Mouse (Mus musculus): Measurements from ENCODE around the gene Skiv2l. TPM values are rescaled to one million over a fixed set of nuclear protein-coding genes. Genes with fewer than 3 reads are reported as not detected.
A peak's percentile ranks its signal among the peaks of the same experiment; 100 is the strongest.
"Not testable (repeated sequence)": the region's sequence is repeated elsewhere in the genome, so short reads cannot be mapped to it uniquely, and the experiment has no call there.

The Skiv2l gene
- total RNA-seq, 2 experiments from 2014 or later: 17.4 to 17.8 TPM

GRCm38 (mm10) chr17:34798866-34799530, 51.0 kb downstream of the Skiv2l start:
- intact Hi-C loops (cut with DNase I; ENCODE audit: low total_unique reads): no loop called here
- DNase-seq: no peak

GRCm38 (mm10) chr17:34798071-34798470, 51.9 kb downstream of the Skiv2l start:
- intact Hi-C loops (cut with DNase I; ENCODE audit: low total_unique reads); DNase-seq: not testable (repeated sequence)

- intact Hi-C loops (cut with DNase I; ENCODE audit: low total_unique reads); DNase-seq: not testable (repeated sequence)
These were observed 52.6 kb downstream of the Skiv2l start for GRCm38 (mm10) chr17:34797211-34797995.

GRCm38 (mm10) chr17:34796311-34797140, 53.5 kb downstream of the Skiv2l start:
- intact Hi-C loops (cut with DNase I; ENCODE audit: low total_unique reads): no loop called here
- DNase-seq: no peak

GRCm38 (mm10) chr17:34795633-34796032, 54.4 kb downstream of the Skiv2l start:
- intact Hi-C loops (cut with DNase I; ENCODE audit: low total_unique reads): no loop called here
- DNase-seq: peak; percentile 55

- no peak for DNase-seq
- intact Hi-C loops (cut with DNase I; ENCODE audit: low total_unique reads): no loop called here
These were observed 55.0 kb downstream of the Skiv2l start for GRCm38 (mm10) chr17:34795016-34795415.

Small RNA genes lying within 50 kb of the gene (microRNA-seq; reads per million reads assigned to microRNA genes)
- 0 reads per million in 2 experiments for gene Mir6970
- 0.50 to 0.96 reads per million in 2 experiments for gene Mir6971
- gene Mir6972: 0 reads per million in 2 experiments

Other genes with a start within 250 kb of the Skiv2l start
- 10 to 100 TPM; 17.1 to 18.6 TPM for gene Rnf5, start 246.5 kb downstream of the Skiv2l start, total RNA-seq (2021)
- gene Agpat1, start 245.9 kb downstream of the Skiv2l start, total RNA-seq (2021): 10 to 100 TPM; 38.8 to 39.1 TPM
- gene Egfl8, start 234.2 kb downstream of the Skiv2l start, total RNA-seq (2021): 10 to 100 TPM in 1 of 2 experiments, 1 to 10 TPM in 1; 5.4 to 11.1 TPM
- 10 to 100 TPM; 35.7 to 38.9 TPM for gene Ppt2, start 221.7 kb downstream of the Skiv2l start, total RNA-seq (2021)
- gene Prrt1, start 220.7 kb downstream of the Skiv2l start, total RNA-seq (2021): under 1 TPM; 0.27 to 0.47 TPM
- gene Fkbpl, start 205.4 kb downstream of the Skiv2l start, total RNA-seq (2021): 1 to 10 TPM; 4.6 to 6.4 TPM
- 10 to 100 TPM in 1 of 2 experiments, 1 to 10 TPM in 1; 8.9 to 11.0 TPM for gene Atf6b, start 203.1 kb downstream of the Skiv2l start, total RNA-seq (2021)
- gene Tnxb, start 179.7 kb downstream of the Skiv2l start, total RNA-seq (2021): 10 to 100 TPM; 69.8 to 85.6 TPM
- gene C4b, start 106.3 kb downstream of the Skiv2l start, total RNA-seq (2021): 1 to 10 TPM in 1 of 2 experiments, under 1 TPM in 1; 0.93 to 1.8 TPM
- gene Cyp21a1, start 45.6 kb downstream of the Skiv2l start, total RNA-seq (2021): under 1 TPM in 1 of 2 experiments, not detected in 1; 0.21 TPM
- gene Stk19, start 13.3 kb downstream of the Skiv2l start, total RNA-seq (2021): 1 to 10 TPM; 6.8 to 7.2 TPM
- gene Dxo, start 13.2 kb downstream of the Skiv2l start, total RNA-seq (2021): 10 to 100 TPM in 1 of 2 experiments, 1 to 10 TPM in 1; 9.3 to 13.0 TPM
- 10 to 100 TPM in 1 of 2 experiments, 1 to 10 TPM in 1; 9.7 to 13.4 TPM for gene Nelfe, start 181 bp upstream of the Skiv2l start, total RNA-seq (2021)
- gene Cfb, start 12.3 kb upstream of the Skiv2l start, total RNA-seq (2021): 1 to 10 TPM in 1 of 2 experiments, under 1 TPM in 1; 0.75 to 1.9 TPM
- 1 to 10 TPM; 3.4 to 5.1 TPM for gene Zbtb12, start 29.3 kb upstream of the Skiv2l start, total RNA-seq (2021)
- not detected for gene Gm20547, start 31.8 kb upstream of the Skiv2l start, total RNA-seq (2021)
- gene C2, start 48.1 kb upstream of the Skiv2l start, total RNA-seq (2021): 1 to 10 TPM; 1.8 to 3.1 TPM
- gene Ehmt2, start 48.3 kb upstream of the Skiv2l start, total RNA-seq (2021): 10 to 100 TPM; 29.4 to 32.2 TPM
- gene Slc44a4, start 64.3 kb upstream of the Skiv2l start, total RNA-seq (2021): under 1 TPM in 1 of 2 experiments, not detected in 1; 0.09 TPM
- gene Neu1, start 81.0 kb upstream of the Skiv2l start, total RNA-seq (2021): 1 to 10 TPM; 8.0 to 8.3 TPM
- 1 to 10 TPM; 2.6 to 5.9 TPM for gene Hspa1b, start 109.0 kb upstream of the Skiv2l start, total RNA-seq (2021)
- not detected for gene Gm20481, start 119.7 kb upstream of the Skiv2l start, total RNA-seq (2021)
- 1 to 10 TPM; 3.8 to 6.8 TPM for gene Hspa1a, start 121.9 kb upstream of the Skiv2l start, total RNA-seq (2021)
- gene Hspa1l, start 122.5 kb upstream of the Skiv2l start, total RNA-seq (2021): 10 to 100 TPM; 11.6 to 14.8 TPM
- gene Lsm2, start 131.7 kb upstream of the Skiv2l start, total RNA-seq (2021): 10 to 100 TPM; 19.5 to 20.1 TPM
- 10 to 100 TPM; 26.8 to 29.2 TPM for gene Vars, start 150.8 kb upstream of the Skiv2l start, total RNA-seq (2021)
- 1 to 10 TPM; 3.7 to 3.9 TPM for gene Vwa7, start 166.4 kb upstream of the Skiv2l start, total RNA-seq (2021)
- 1 to 10 TPM in 1 of 2 experiments, under 1 TPM in 1; 0.38 to 1.5 TPM for gene Sapcd1, start 177.8 kb upstream of the Skiv2l start, total RNA-seq (2021)
- gene Msh5, start 196.5 kb upstream of the Skiv2l start, total RNA-seq (2021): under 1 TPM; 0.84 to 0.94 TPM
- gene Clic1, start 199.8 kb upstream of the Skiv2l start, total RNA-seq (2021): 10 to 100 TPM; 28.3 to 32.5 TPM
- gene Ddah2, start 208.8 kb upstream of the Skiv2l start, total RNA-seq (2021): 10 to 100 TPM; 23.4 to 32.2 TPM
- not detected for gene Ly6g6c, start 215.2 kb upstream of the Skiv2l start, total RNA-seq (2021)
- gene Mpig6b, start 216.0 kb upstream of the Skiv2l start, total RNA-seq (2021): not detected
- gene Ly6g6e, start 226.7 kb upstream of the Skiv2l start, total RNA-seq (2021): not detected
- gene Ly6g6d, start 227.9 kb upstream of the Skiv2l start, total RNA-seq (2021): under 1 TPM; 0.64 TPM
- gene Ly6g6f, start 235.4 kb upstream of the Skiv2l start, total RNA-seq (2021): not detected
- gene Abhd16a, start 239.1 kb upstream of the Skiv2l start, total RNA-seq (2021): 10 to 100 TPM; 52.8 to 58.5 TPM

All from gastrocnemius, postnatal 14 days (tissue).